Mouse (Mus musculus) C2C12 (cell line): ENCODE data around the gene C77080.

Experiments
- CTCF ChIP-seq: IDR thresholded peaks from one replicate; pipeline ENCODE4 v1.5.1; 2011; ENCODE audit not compliant: control insufficient read depth, insufficient read depth, insufficient read length
- MAX ChIP-seq: IDR thresholded peaks from one replicate; pipeline ENCODE4 v1.6.1; 2011; ENCODE audit warnings: mild to moderate bottlenecking, control low read depth
- USF1 ChIP-seq: IDR thresholded peaks from one replicate; pipeline ENCODE4 v1.6.1; 2011; ENCODE audit warnings: low read depth, mild to moderate bottlenecking, control low read depth, moderate library complexity

GRCm38 (mm10) chr4:129282786-129283185, 21.6 kb upstream of the C77080 start:
- TF ChIP-seq CTCF = no peak
- TF ChIP-seq USF1 = no peak
- no peak for TF ChIP-seq MAX
